Mouse (Mus musculus) effector memory CD4-positive, alpha-beta T cell, adult 5 months (primary cell): ENCODE measurements around the gene Armh4. TPM values are rescaled to one million over a fixed set of nuclear protein-coding genes. Genes with fewer than 3 reads are reported as not detected.

ENCODE experiments used
- polyA plus RNA-seq: library from polyadenylated mRNA; unstranded; fragments of 100-300 nt; shearing (Covaris generic); gene quantifications from one replicate; pipeline ENCODE4 v1.2.1, GENCODE M21; 2017

Armh4 gene
- not detected for polyA plus RNA-seq

GRCm38 (mm10) chr14:49782715-49783531 lies at the start of gene Armh4:
TSS of gene Armh4 (minus strand) at chr14:49783383.

Other genes with a start within 250 kb of the Armh4 start
- gene Olfr722, start 118.6 kb upstream of the Armh4 start, polyA plus RNA-seq = 0.24 TPM
- gene Olfr723, start 148.4 kb upstream of the Armh4 start, polyA plus RNA-seq = not detected
- gene Olfr724, start 179.9 kb upstream of the Armh4 start, polyA plus RNA-seq = not detected